Mouse (Mus musculus) inflammation-experienced regulatory T-cells (primary cell): ENCODE results near the gene Olfr1179. TPM values are rescaled to one million over a fixed set of nuclear protein-coding genes. Genes with fewer than 3 reads are reported as not detected.

Experiments
- polyA plus RNA-seq, 2 experiments: library from polyadenylated mRNA; unstranded; fragments of 100-300 nt; shearing (Covaris generic); gene quantifications; one replicate each; pipeline ENCODE4 v1.2.1; 2017

Olfr1179 gene
- polyA plus RNA-seq, result not detected

DNA sequence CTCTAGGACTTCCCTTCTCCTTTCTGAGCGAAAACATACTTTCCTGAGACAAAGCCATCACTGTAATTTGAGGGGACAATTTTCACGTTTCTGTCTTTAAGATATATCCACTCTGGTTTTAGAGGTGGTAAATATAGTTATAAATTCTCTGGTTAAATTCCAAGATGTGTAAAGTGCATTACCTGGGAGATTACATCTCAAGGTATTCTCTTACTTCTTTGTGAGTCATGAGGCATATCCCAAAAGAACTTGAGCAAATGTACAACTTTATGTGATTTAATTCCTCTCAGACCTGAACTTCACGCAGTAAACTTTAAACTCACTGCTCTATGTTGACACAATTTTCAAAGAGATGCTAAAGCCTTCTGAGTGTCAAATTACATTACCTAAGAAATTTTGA lies at the start of gene Olfr1179:
TSS of gene Olfr1179 (minus strand) at position 101 of the 400 bp plus-strand sequence.

DNA sequence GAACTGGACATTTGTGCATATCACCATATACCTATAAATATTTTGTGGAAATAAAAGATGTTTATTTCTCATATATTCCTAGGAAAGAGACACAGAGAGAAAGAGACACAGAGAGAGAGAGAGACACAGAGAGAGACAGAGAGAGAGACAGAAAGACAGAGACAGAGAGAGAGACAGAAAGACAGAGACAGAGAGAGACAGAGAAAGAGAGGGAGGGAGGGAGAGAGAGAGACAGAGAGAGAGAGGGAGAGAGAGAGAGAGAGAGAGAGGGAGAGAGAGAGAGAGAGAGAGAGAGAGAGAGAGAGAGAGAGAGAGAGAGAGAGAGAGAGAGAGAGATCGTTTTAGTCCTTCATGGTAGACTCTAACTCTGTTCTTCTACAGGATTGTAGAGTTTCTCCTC lies 48.3 kb upstream of the Olfr1179 start, which contains the start of gene Olfr1183:
TSS of gene Olfr1183 (plus strand) at position 301 of the 400 bp plus-strand sequence.

DNA sequence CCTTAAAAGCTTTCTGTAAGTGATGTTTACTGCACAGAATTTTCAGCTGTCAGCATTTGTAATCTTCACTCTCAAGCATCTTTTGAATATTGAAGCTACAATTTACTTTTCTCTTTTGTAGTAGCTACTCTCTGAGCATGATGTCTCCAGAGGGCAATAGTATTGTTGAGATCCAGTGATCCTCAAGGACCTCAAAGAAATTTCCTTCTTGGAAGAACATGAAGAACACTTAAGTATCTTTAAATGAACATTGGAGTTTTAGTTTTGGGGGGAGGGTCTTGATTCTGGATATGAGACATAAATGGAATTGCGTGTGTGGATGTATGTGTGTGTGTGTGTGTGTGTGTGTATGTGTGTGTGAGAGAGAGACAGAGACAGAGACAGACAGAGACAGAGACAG lies 42.8 kb upstream of the Olfr1179 start, which contains the start of gene Gm13757:
TSS of gene Gm13757 (minus strand) at position 101 of the 400 bp plus-strand sequence.

DNA sequence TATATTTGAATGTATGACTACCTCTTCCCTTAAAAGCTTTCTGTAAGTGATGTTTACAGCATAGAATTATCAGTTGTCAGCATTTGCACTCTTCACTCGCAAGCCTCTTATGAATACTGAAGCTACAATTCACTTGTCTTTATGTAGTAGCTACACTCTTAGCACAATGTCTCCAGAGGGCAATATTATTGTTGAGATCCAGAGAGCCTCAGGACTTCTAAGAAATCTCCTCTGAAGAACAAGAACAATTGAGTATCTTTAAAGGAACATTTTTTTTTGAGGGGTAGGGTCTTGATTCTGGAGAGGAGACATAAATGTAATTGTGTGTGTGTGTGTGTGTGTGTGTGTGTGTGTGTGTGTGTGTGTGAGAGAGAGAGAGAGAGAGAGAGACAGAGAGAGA lies 19.8 kb upstream of the Olfr1179 start, which contains the start of gene Olfr1181:
TSS of gene Olfr1181 (minus strand) at position 101 of the 400 bp plus-strand sequence.

DNA sequence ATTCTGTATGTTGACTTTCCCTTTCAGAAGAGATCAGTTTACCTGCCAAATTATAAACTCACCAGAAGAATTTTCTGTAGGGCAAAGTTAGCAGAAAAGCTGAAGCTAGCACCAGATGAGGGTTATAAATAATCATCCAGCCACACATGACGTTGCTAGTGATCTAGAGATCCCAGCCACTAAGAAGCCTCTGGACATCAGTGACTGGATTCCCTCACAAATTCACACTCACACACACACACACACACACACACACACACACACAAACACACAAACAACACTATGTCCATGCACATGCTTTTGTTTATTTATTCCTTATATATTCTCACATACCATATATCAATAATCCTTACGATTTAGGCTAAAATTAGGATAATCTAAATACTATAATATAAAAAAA lies 12.8 kb upstream of the Olfr1179 start, which contains the start of gene Olfr1180:
TSS of gene Olfr1180 (minus strand) at position 101 of the 400 bp plus-strand sequence.

DNA sequence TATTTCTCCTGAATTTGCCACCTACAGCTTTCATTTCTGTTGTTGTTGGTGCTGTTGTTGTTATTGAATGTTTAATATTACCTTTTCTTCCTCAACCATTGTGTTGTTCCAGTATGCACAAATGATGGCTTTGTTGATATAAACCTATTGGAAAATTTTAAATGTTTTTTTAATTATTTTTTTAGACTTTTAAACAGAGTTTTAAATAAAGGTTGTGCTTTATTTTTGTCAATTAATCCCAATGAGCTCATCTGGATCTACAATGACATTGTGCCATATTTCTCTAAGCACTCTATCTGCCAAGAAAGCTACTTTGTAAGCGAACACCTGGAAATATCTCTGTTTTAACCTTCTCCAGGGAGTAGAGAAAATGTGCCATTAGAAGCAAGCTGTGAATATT lies 19.5 kb downstream of the Olfr1179 start, which contains the start of gene Olfr1178:
TSS of gene Olfr1178 (plus strand) at position 301 of the 400 bp plus-strand sequence.

Other genes starting within 250 kb of the Olfr1179 start
- gene Olfr1168, start 224.6 kb downstream of the Olfr1179 start, polyA plus RNA-seq, result not detected
- gene Olfr1170, start 178.1 kb downstream of the Olfr1179 start, polyA plus RNA-seq, result not detected
- under 1 TPM in 1 of 2 experiments, not detected in 1; 0.15 TPM for gene Olfr1173, start 126.6 kb downstream of the Olfr1179 start, polyA plus RNA-seq
- gene Olfr1174-ps, start 91.3 kb downstream of the Olfr1179 start, polyA plus RNA-seq, result not detected
- gene Olfr1175-ps, start 79.2 kb downstream of the Olfr1179 start, polyA plus RNA-seq, result under 1 TPM in 1 of 2 experiments, not detected in 1; 0.14 TPM
- under 1 TPM in 1 of 2 experiments, not detected in 1; 0.19 TPM for gene Olfr1176, start 69.7 kb downstream of the Olfr1179 start, polyA plus RNA-seq
- gene Olfr1177-ps, start 60.0 kb downstream of the Olfr1179 start, polyA plus RNA-seq, result not detected
- gene Olfr1178, start 19.4 kb downstream of the Olfr1179 start, polyA plus RNA-seq, result under 1 TPM; 0.02 to 0.28 TPM
- gene Olfr1180, start 12.7 kb upstream of the Olfr1179 start, polyA plus RNA-seq, result not detected
- under 1 TPM in 1 of 2 experiments, not detected in 1; 0.16 TPM for gene Olfr1181, start 19.7 kb upstream of the Olfr1179 start, polyA plus RNA-seq
- under 1 TPM in 1 of 2 experiments, not detected in 1; 0.08 TPM for gene Gm13757, start 42.7 kb upstream of the Olfr1179 start, polyA plus RNA-seq
- under 1 TPM in 1 of 2 experiments, not detected in 1; 0.35 TPM for gene Olfr1183, start 48.4 kb upstream of the Olfr1179 start, polyA plus RNA-seq
- under 1 TPM in 1 of 2 experiments, not detected in 1; 0.64 TPM for gene Olfr1184, start 77.1 kb upstream of the Olfr1179 start, polyA plus RNA-seq
- gene Olfr1185-ps1, start 86.9 kb upstream of the Olfr1179 start, polyA plus RNA-seq, result under 1 TPM in 1 of 2 experiments, not detected in 1; 0.13 TPM
- under 1 TPM in 1 of 2 experiments, not detected in 1; 0.12 TPM for gene Olfr1186, start 112.1 kb upstream of the Olfr1179 start, polyA plus RNA-seq
- gene Olfr1188, start 150.5 kb upstream of the Olfr1179 start, polyA plus RNA-seq, result under 1 TPM in 1 of 2 experiments, not detected in 1; 0.17 TPM
- not detected for gene Olfr1189, start 180.0 kb upstream of the Olfr1179 start, polyA plus RNA-seq
- gene Olfr1191-ps1, start 234.1 kb upstream of the Olfr1179 start, polyA plus RNA-seq, result under 1 TPM in 1 of 2 experiments, not detected in 1; 0.34 TPM
- under 1 TPM in 1 of 2 experiments, not detected in 1; 0.21 TPM for gene Olfr1192-ps1, start 242.1 kb upstream of the Olfr1179 start, polyA plus RNA-seq